Mouse (Mus musculus) cerebral cortex, adult 2 months (tissue): Measurements from ENCODE around the gene Stard10.

Source experiments
- WGBS: fragments of 180-500 bp; shearing (Covaris S2); methylation state at CpG from one replicate; pipeline ENCODE4 v1.1.7; 2018; 5-methylcytosine and 5-hydroxymethylcytosine counted together

Gene Stard10

GRCm38 (mm10) chr7:101302691-101303090 lies 14.2 kb upstream of the Stard10 start:
- 23% methylated on average over 7 of the region's 7 CpGs for WGBS

GRCm38 (mm10) chr7:101306841-101307240 lies 10.0 kb upstream of the Stard10 start:
- 68% methylated on average over 2 of the region's 2 CpGs for WGBS

GRCm38 (mm10) chr7:101309985-101310326 lies 6.9 kb upstream of the Stard10 start:
- WGBS = 14% methylated on average over 5 of the region's 5 CpGs

GRCm38 (mm10) chr7:101310327-101311028 lies 6.4 kb upstream of the Stard10 start:
- under 1% methylated on average over 43 of the region's 43 CpGs for WGBS

- 25% methylated on average over 2 of the region's 2 CpGs for WGBS
These were observed 5.8 kb upstream of the Stard10 start for GRCm38 (mm10) chr7:101311061-101311460.

GRCm38 (mm10) chr7:101313033-101313432 lies 3.9 kb upstream of the Stard10 start:
- 84% methylated on average over 3 of the region's 3 CpGs for WGBS

GRCm38 (mm10) chr7:101314396-101314795 lies 2.5 kb upstream of the Stard10 start:
- 33% methylated on average over 5 of the region's 5 CpGs for WGBS

- WGBS = 65% methylated on average over 6 of the region's 6 CpGs
These were observed 290 bp upstream of the Stard10 start for GRCm38 (mm10) chr7:101316591-101317001.

- WGBS = 91% methylated on average over 4 of the region's 4 CpGs
These were observed 2.0 kb downstream of the Stard10 start for GRCm38 (mm10) chr7:101318848-101319247.

- 92% methylated on average over 1 of the region's 1 CpGs for WGBS
These were observed 2.9 kb downstream of the Stard10 start for GRCm38 (mm10) chr7:101319796-101320195.

- WGBS = 4% methylated on average over 37 of the region's 37 CpGs
These were observed 3.7 kb downstream of the Stard10 start for GRCm38 (mm10) chr7:101320399-101321217.

- whole genome bisulfite sequencing = 3% methylated on average over 49 of the region's 61 CpGs
These were observed 4.4 kb downstream of the Stard10 start for GRCm38 (mm10) chr7:101321218-101321827.

GRCm38 (mm10) chr7:101323141-101323594 lies 6.3 kb downstream of the Stard10 start:
- 72% methylated on average over 4 of the region's 4 CpGs for WGBS

GRCm38 (mm10) chr7:101324142-101324962 lies 7.5 kb downstream of the Stard10 start:
- 79% methylated on average over 6 of the region's 6 CpGs for WGBS

- 96% methylated on average over 5 of the region's 5 CpGs for WGBS
These were observed 9.1 kb downstream of the Stard10 start for GRCm38 (mm10) chr7:101326006-101326405.

GRCm38 (mm10) chr7:101327263-101327662 lies 10.4 kb downstream of the Stard10 start:
- 76% methylated on average over 5 of the region's 5 CpGs for WGBS

GRCm38 (mm10) chr7:101327786-101328185 lies 10.9 kb downstream of the Stard10 start:
- WGBS = 93% methylated on average over 2 of the region's 2 CpGs

GRCm38 (mm10) chr7:101328621-101329158 lies 11.8 kb downstream of the Stard10 start:
- WGBS = 28% methylated on average over 4 of the region's 4 CpGs

GRCm38 (mm10) chr7:101329606-101330005 lies 12.7 kb downstream of the Stard10 start:
- 63% methylated on average over 4 of the region's 4 CpGs for WGBS

GRCm38 (mm10) chr7:101330074-101330840 lies 13.4 kb downstream of the Stard10 start:
- 80% methylated on average over 10 of the region's 10 CpGs for WGBS

- 82% methylated on average over 4 of the region's 4 CpGs for WGBS
These were observed 13.9 kb downstream of the Stard10 start for GRCm38 (mm10) chr7:101330841-101331173.
